Mouse (Mus musculus): ENCODE results near the gene Rpl10a. TPM values are rescaled to one million over a fixed set of nuclear protein-coding genes. Genes with fewer than 3 reads are reported as not detected.
"Not testable (repeated sequence)": the region's sequence is repeated elsewhere in the genome, so short reads cannot be mapped to it uniquely, and the experiment has no call there.

Rpl10a gene
- polyA plus RNA-seq, 1 experiment from 2014 or later, result 653 TPM

GRCm38 (mm10) chr17:28327673-28328325 is 472 bp upstream of the Rpl10a start:
- Histone ChIP-seq H3K4me2 (replicated peaks; ENCODE audit: low read depth, low read length) (peak overlapping the region; percentile 98), H3K4me1 (ENCODE audit: insufficient read depth, low read length) (peaks cover 46% of the 10 kb centered on the region), H3K9ac (replicated peaks; ENCODE audit: low read length) (peak overlapping the region; percentile 100), H3K4me3 (ENCODE audit: low read length) (peak overlapping the region; percentile 98), H3K36me3 (ENCODE audit: insufficient read depth, low read length) (peaks cover 47% of the 10 kb centered on the region), H3K9me3 (ENCODE audit: low read length) (no peaks in the 10 kb centered on the region), H3K27me3 (ENCODE audit: insufficient read depth, low read length) (no peaks in the 10 kb centered on the region), H3K27ac (ENCODE audit: low read length) (peak overlapping the region; percentile 97)
- ATAC-seq (ENCODE audit: low FRiP score, low TSS enrichment), result peak; percentile 52
- WGBS, result 3% methylated on average over 22 of the region's 22 CpGs

GRCm38 (mm10) chr17:28328946-28329345 is 675 bp downstream of the Rpl10a start:
- H3K36me3 ChIP-seq (ENCODE audit: insufficient read depth, low read length), result peaks cover 45% of the 10 kb centered on the region
- 0% methylated on average over 25 of the region's 25 CpGs for WGBS
- no peak for ATAC-seq (ENCODE audit: low FRiP score, low TSS enrichment)

GRCm38 (mm10) chr17:28329503-28330231 is 1.4 kb downstream of the Rpl10a start:
- H3K9ac ChIP-seq (replicated peaks; ENCODE audit: low read length), result peak overlapping the region; percentile 100
- ATAC-seq (ENCODE audit: low FRiP score, low TSS enrichment), result no peak
- no peaks in the 10 kb centered on the region for H3K27me3 ChIP-seq (ENCODE audit: insufficient read depth, low read length)
- H3K4me1 ChIP-seq (ENCODE audit: insufficient read depth, low read length), result peaks cover 63% of the 10 kb centered on the region
- H3K27ac ChIP-seq (ENCODE audit: low read length), result peak overlapping the region; percentile 97
- H3K4me3 ChIP-seq (ENCODE audit: low read length), result peak overlapping the region; percentile 98
- H3K4me2 ChIP-seq (replicated peaks; ENCODE audit: low read depth, low read length), result peak overlapping the region; percentile 98
- H3K9me3 ChIP-seq (ENCODE audit: low read length), result no peaks in the 10 kb centered on the region
- peaks cover 38% of the 10 kb centered on the region for H3K36me3 ChIP-seq (ENCODE audit: insufficient read depth, low read length)
- WGBS, result under 1% methylated on average over 4 of the region's 4 CpGs

More at GRCm38 (mm10) chr17:28328946-28329345, 675 bp downstream of the Rpl10a start:
- H3K9ac ChIP-seq (replicated peaks; ENCODE audit: low read length), result peak overlapping the region; percentile 100
- H3K27ac ChIP-seq (ENCODE audit: low read length), result peak overlapping the region; percentile 97
- peak overlapping the region; percentile 98 for H3K4me2 ChIP-seq (replicated peaks; ENCODE audit: low read depth, low read length)
- no peaks in the 10 kb centered on the region for H3K27me3 ChIP-seq (ENCODE audit: insufficient read depth, low read length)
- H3K4me3 ChIP-seq (ENCODE audit: low read length), result peak overlapping the region; percentile 98
- peaks cover 57% of the 10 kb centered on the region for H3K4me1 ChIP-seq (ENCODE audit: insufficient read depth, low read length)
- no peaks in the 10 kb centered on the region for H3K9me3 ChIP-seq (ENCODE audit: low read length)

GRCm38 (mm10) chr17:28330232-28330546 is 1.9 kb downstream of the Rpl10a start:
- Histone ChIP-seq H3K4me3 (ENCODE audit: low read length) (peak overlapping the region; percentile 98), H3K4me2 (replicated peaks; ENCODE audit: low read depth, low read length) (peak overlapping the region; percentile 98), H3K36me3 (ENCODE audit: insufficient read depth, low read length) (peaks cover 39% of the 10 kb centered on the region), H3K4me1 (ENCODE audit: insufficient read depth, low read length) (peaks cover 63% of the 10 kb centered on the region), H3K27me3 (ENCODE audit: insufficient read depth, low read length) (no peaks in the 10 kb centered on the region), H3K9me3 (ENCODE audit: low read length) (no peaks in the 10 kb centered on the region), H3K27ac (ENCODE audit: low read length) (peak overlapping the region; percentile 97), H3K9ac (replicated peaks; ENCODE audit: low read length) (peak overlapping the region; percentile 100)
- WGBS, result 38% methylated on average over 2 of the region's 2 CpGs
- ATAC-seq (ENCODE audit: low FRiP score, low TSS enrichment), result no peak

GRCm38 (mm10) chr17:28330590-28330989 is 2.3 kb downstream of the Rpl10a start:
- Histone ChIP-seq H3K9ac (replicated peaks; ENCODE audit: low read length) (peak overlapping the region; percentile 48; the same call in 1 of the 2 replicates), H3K4me2 (replicated peaks; ENCODE audit: low read depth, low read length) (peak overlapping the region; percentile 98), H3K4me1 (ENCODE audit: insufficient read depth, low read length) (peaks cover 63% of the 10 kb centered on the region), H3K36me3 (ENCODE audit: insufficient read depth, low read length) (peaks cover 43% of the 10 kb centered on the region), H3K4me3 (ENCODE audit: low read length) (peak overlapping the region; percentile 98; the same call in 1 of the 2 replicates)
- ATAC-seq (ENCODE audit: low FRiP score, low TSS enrichment); H3K27me3 ChIP-seq (ENCODE audit: insufficient read depth, low read length); H3K9me3 ChIP-seq (ENCODE audit: low read length); H3K27ac ChIP-seq (ENCODE audit: low read length): not testable (repeated sequence)
- WGBS, result 53% methylated on average over 6 of the region's 8 CpGs

GRCm38 (mm10) chr17:28331241-28332112 is 3.2 kb downstream of the Rpl10a start:
- H3K27ac ChIP-seq (ENCODE audit: low read length), result peak overlapping the region; percentile 11
- peaks cover 42% of the 10 kb centered on the region for H3K36me3 ChIP-seq (ENCODE audit: insufficient read depth, low read length)
- peaks cover 63% of the 10 kb centered on the region for H3K4me1 ChIP-seq (ENCODE audit: insufficient read depth, low read length)

GRCm38 (mm10) chr17:28332113-28332914 is 4.0 kb downstream of the Rpl10a start:
- Histone ChIP-seq H3K4me1 (ENCODE audit: insufficient read depth, low read length) (peaks cover 58% of the 10 kb centered on the region), H3K4me2 (replicated peaks; ENCODE audit: low read depth, low read length) (no peak overlapping the region), H3K36me3 (ENCODE audit: insufficient read depth, low read length) (peaks cover 47% of the 10 kb centered on the region), H3K4me3 (ENCODE audit: low read length) (no peak overlapping the region), H3K27ac (ENCODE audit: low read length) (peak overlapping the region; percentile 11), H3K9me3 (ENCODE audit: low read length) (no peaks in the 10 kb centered on the region), H3K27me3 (ENCODE audit: insufficient read depth, low read length) (no peaks in the 10 kb centered on the region), H3K9ac (replicated peaks; ENCODE audit: low read length) (0 out of 2 replicates have a peak overlapping the region, but pooled peaks have one; percentile 0)
- no peak for ATAC-seq (ENCODE audit: low FRiP score, low TSS enrichment)
- WGBS, result 36% methylated on average over 13 of the region's 13 CpGs

More at GRCm38 (mm10) chr17:28331241-28332112, 3.2 kb downstream of the Rpl10a start:
- H3K9ac ChIP-seq (replicated peaks; ENCODE audit: low read length), result 0 out of 2 replicates have a peak overlapping the region, but pooled peaks have one; percentile 12
- no peaks in the 10 kb centered on the region for H3K9me3 ChIP-seq (ENCODE audit: low read length)
- ATAC-seq (ENCODE audit: low FRiP score, low TSS enrichment), result no peak
- WGBS, result 30% methylated on average over 5 of the region's 7 CpGs
- H3K4me3 ChIP-seq (ENCODE audit: low read length), result no peak overlapping the region; the same call in 1 of the 2 replicates
- no peak overlapping the region for H3K4me2 ChIP-seq (replicated peaks; ENCODE audit: low read depth, low read length)
- H3K27me3 ChIP-seq (ENCODE audit: insufficient read depth, low read length), result no peaks in the 10 kb centered on the region

- Histone ChIP-seq H3K4me1 (ENCODE audit: insufficient read depth, low read length) (peaks cover 50% of the 10 kb centered on the region), H3K9me3 (ENCODE audit: low read length) (no peaks in the 10 kb centered on the region), H3K9ac (replicated peaks; ENCODE audit: low read length) (0 out of 2 replicates have a peak overlapping the region, but pooled peaks have one; percentile 0), H3K4me3 (ENCODE audit: low read length) (no peak overlapping the region), H3K36me3 (ENCODE audit: insufficient read depth, low read length) (peaks cover 53% of the 10 kb centered on the region), H3K27me3 (ENCODE audit: insufficient read depth, low read length) (no peaks in the 10 kb centered on the region), H3K4me2 (replicated peaks; ENCODE audit: low read depth, low read length) (no peak overlapping the region), H3K27ac (ENCODE audit: low read length) (peak overlapping the region; percentile 11; the same call in 1 of the 2 replicates)
- peak; percentile 20; the same call in 1 of the 2 replicates for ATAC-seq (ENCODE audit: low FRiP score, low TSS enrichment)
- 33% methylated on average over 31 of the region's 31 CpGs for WGBS
Measured at GRCm38 (mm10) chr17:28332915-28333546, 4.8 kb downstream of the Rpl10a start.
